Mouse (Mus musculus) heart, adult 2 months (tissue): ENCODE measurements around the gene Scfd2.

Source experiments
- CTCF ChIP-seq: fragments of 200-600 bp; IDR thresholded peaks from 2 replicates; pipeline ENCODE4 v1.8.1; 2022; ENCODE audit warnings: antibody characterized with exemption, mild to moderate bottlenecking, moderate library complexity
- POLR2A ChIP-seq: fragments of 200-500 bp; IDR thresholded peaks from 2 replicates; pipeline ENCODE4 v1.6.1; 2011; ENCODE audit warnings: mild to moderate bottlenecking, low read depth, low read length, control low read depth; ENCODE audit not compliant: insufficient read depth

DNA sequence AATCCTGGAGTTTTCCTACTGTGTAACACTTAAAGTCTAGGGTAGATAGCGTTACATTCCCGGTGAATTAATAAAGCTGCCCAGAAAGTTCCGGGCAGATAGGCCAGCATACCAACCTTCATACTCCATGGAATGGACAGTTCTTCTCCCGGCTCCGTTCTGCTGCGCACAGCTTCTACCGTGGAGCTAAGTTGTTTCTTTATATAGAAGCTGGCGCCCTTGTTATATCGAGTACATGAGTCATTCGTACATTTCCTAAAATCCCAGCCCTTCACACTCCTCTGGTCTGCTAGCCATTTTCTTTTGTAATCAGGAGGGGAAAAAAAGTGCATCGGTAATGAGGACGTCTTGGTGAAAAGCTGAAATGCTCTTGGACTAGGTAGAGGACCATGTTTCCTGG, 343.5 kb downstream of the Scfd2 start:
- TF ChIP-seq POLR2A = no peak
- no peak for TF ChIP-seq CTCF
